Mouse (Mus musculus) CH12.LX (cell line): ENCODE measurements around the gene Il27ra. TPM values are rescaled to one million over a fixed set of nuclear protein-coding genes. Genes with fewer than 3 reads are reported as not detected.

Experiments
- DNase-seq: peaks from one replicate; pipeline ENCODE4 v3.0.0-alpha.2; 2013; ENCODE audit errors: extremely low read depth
- H3K27ac ChIP-seq: 2 replicates; pipeline ENCODE4 v1.5.1; 2012; ENCODE audit warnings: low read depth, mild to moderate bottlenecking, control low read depth, moderate library complexity; ENCODE audit not compliant: insufficient read depth
- H3K27me3 ChIP-seq: replicated peaks from 2 replicates; pipeline ENCODE3; 2012; ENCODE audit warnings: inconsistent platforms
- H3K36me3 ChIP-seq, 2 experiments: replicated peaks in 1 of 2; 2 replicates each; pipeline versions ENCODE3 to v1.6.1; 2012; ENCODE audit warnings: inconsistent platforms in 1 of 2, low read length in 1 of 2, mild to moderate bottlenecking in 1 of 2, mixed read lengths in 1 of 2, moderate library complexity in 1 of 2; ENCODE audit not compliant: control insufficient read depth in 1 of 2, insufficient read depth in 1 of 2
- H3K4me1 ChIP-seq, 2 experiments: 2 replicates each; pipeline ENCODE4 v1.6.1; 2012; ENCODE audit warnings: inconsistent platforms in 1 of 2, moderate library complexity in 1 of 2; ENCODE audit not compliant: insufficient read depth in 2 of 2, control insufficient read depth in 1 of 2
- H3K4me2 ChIP-seq: 2 replicates; pipeline ENCODE4 v1.6.1; 2012; ENCODE audit warnings: low read depth, mild to moderate bottlenecking, control low read depth; ENCODE audit not compliant: poor library complexity, insufficient read depth, severe bottlenecking
- H3K4me3 ChIP-seq, 3 experiments: fragments of 150-350 bp in 1 of 3; sonication (generic) in 1 of 3; replicated peaks in 1 of 3; 2 replicates each; pipeline versions ENCODE3 to v1.5.1; 2011 to 2012; ENCODE audit warnings: low read depth in 2 of 3, low read length in 2 of 3, mild to moderate bottlenecking in 2 of 3, moderate library complexity in 2 of 3, control low read depth in 1 of 3, improper control_type of control experiment in 1 of 3, inconsistent platforms in 1 of 3, mixed read lengths in 1 of 3; ENCODE audit not compliant: poor library complexity in 1 of 3
- H3K79me2 ChIP-seq: replicated peaks from 2 replicates; pipeline ENCODE4 v1.6.1; 2012; ENCODE audit warnings: mild to moderate bottlenecking, moderate library complexity; ENCODE audit not compliant: control insufficient read depth, poor library complexity, insufficient read depth, severe bottlenecking; ENCODE audit errors: extremely low read depth
- H3K9ac ChIP-seq: 2 replicates; pipeline ENCODE4 v1.6.1; 2012; ENCODE audit warnings: low read depth, mild to moderate bottlenecking, control low read depth, moderate library complexity; ENCODE audit not compliant: insufficient read depth
- H3K9me3 ChIP-seq: replicated peaks from 2 replicates; pipeline ENCODE3; 2012; ENCODE audit warnings: low read length, inconsistent platforms, mixed read lengths
- ELF1 ChIP-seq: IDR thresholded peaks from 2 replicates; pipeline ENCODE4 v1.6.1; 2014; ENCODE audit warnings: low read depth, mild to moderate bottlenecking, inconsistent platforms, low read length, improper control_type of control experiment
- GABPA ChIP-seq: IDR thresholded peaks from 2 replicates; pipeline ENCODE4 v1.6.1; 2012; ENCODE audit warnings: low read depth, low read length, improper control_type of control experiment, inconsistent platforms; ENCODE audit not compliant: insufficient replicate concordance
- HCFC1 ChIP-seq: IDR thresholded peaks from 2 replicates; pipeline ENCODE4 v1.6.1; 2012; ENCODE audit warnings: low read depth, mild to moderate bottlenecking, inconsistent platforms, low read length, improper control_type of control experiment
- IRF4 ChIP-seq: IDR thresholded peaks from 2 replicates; pipeline ENCODE4 v1.6.1; 2014; ENCODE audit warnings: low read depth, mild to moderate bottlenecking, inconsistent platforms, low read length, improper control_type of control experiment
- JUN ChIP-seq: IDR thresholded peaks from 2 replicates; pipeline ENCODE4 v1.6.1; 2011; ENCODE audit warnings: low read depth, mild to moderate bottlenecking, low read length, improper control_type of control experiment, moderate library complexity; ENCODE audit not compliant: insufficient read depth
- JUND ChIP-seq: conservative IDR thresholded peaks from 2 replicates; pipeline ENCODE4 v1.6.1; 2011; ENCODE audit warnings: low read depth, low read length, improper control_type of control experiment
- KAT2A ChIP-seq: IDR thresholded peaks from 2 replicates; pipeline ENCODE4 v1.6.1; 2012; ENCODE audit warnings: low read length, improper control_type of control experiment, inconsistent platforms; ENCODE audit not compliant: insufficient replicate concordance
- MAFK ChIP-seq: IDR thresholded peaks from 2 replicates; pipeline ENCODE4 v1.6.1; 2011; ENCODE audit warnings: low read length, improper control_type of control experiment; ENCODE audit not compliant: insufficient replicate concordance
- MAX ChIP-seq: IDR thresholded peaks from 2 replicates; pipeline ENCODE4 v1.6.1; 2011; ENCODE audit warnings: low read length, improper control_type of control experiment
- MEF2A ChIP-seq: IDR thresholded peaks from 2 replicates; pipeline ENCODE4 v1.6.1; 2014; ENCODE audit warnings: low read depth, mild to moderate bottlenecking, inconsistent platforms, low read length, improper control_type of control experiment, borderline replicate concordance
- MXI1 ChIP-seq: IDR thresholded peaks from 2 replicates; pipeline ENCODE4 v1.6.1; 2011; ENCODE audit warnings: mild to moderate bottlenecking, low read depth, low read length, improper control_type of control experiment
- NELFE ChIP-seq: IDR thresholded peaks from 2 replicates; pipeline ENCODE4 v1.6.1; 2011; ENCODE audit warnings: low read depth, low read length, improper control_type of control experiment
- NRF1 ChIP-seq: IDR thresholded peaks from 2 replicates; pipeline ENCODE4 v1.6.1; 2014; ENCODE audit warnings: low read depth, mild to moderate bottlenecking, inconsistent platforms, low read length, improper control_type of control experiment, moderate library complexity
- POLR2A ChIP-seq: IDR thresholded peaks from 2 replicates; pipeline ENCODE4 v1.6.1; 2011; ENCODE audit warnings: low read depth, mild to moderate bottlenecking, improper control_type of control experiment, low read length
- SMC3 ChIP-seq: IDR thresholded peaks from 2 replicates; pipeline ENCODE4 v1.6.1; 2011; ENCODE audit warnings: low read depth, low read length, improper control_type of control experiment
- TBP ChIP-seq: conservative IDR thresholded peaks from 2 replicates; pipeline ENCODE4 v1.6.1; 2011; ENCODE audit warnings: low read depth, low read length, improper control_type of control experiment
- UBTF ChIP-seq: IDR thresholded peaks from 2 replicates; pipeline ENCODE4 v1.6.1; 2012; ENCODE audit warnings: low read depth, mild to moderate bottlenecking, inconsistent platforms, low read length, improper control_type of control experiment, moderate library complexity
- ZKSCAN1 ChIP-seq: IDR thresholded peaks from 2 replicates; pipeline ENCODE4 v1.6.1; 2012; ENCODE audit warnings: low read depth, inconsistent platforms, low read length, improper control_type of control experiment, borderline replicate concordance
- dilution Hi-C: fragments of 300-500 bp; cut with MboI; formaldehyde crosslinking; loops from 2 replicates; pipeline ENCODE4 v1.14.3; 2020; ENCODE audit warnings: low sequenced_read_pairs; ENCODE audit not compliant: extremely low pct_unique_long_range_greater_than_20kb, extremely low pct_ligation_motif_present
- in situ Hi-C: fragments of 300-500 bp; cut with MboI; formaldehyde crosslinking; loops from 3 replicates; pipeline ENCODE4 v1.14.3; 2019; ENCODE audit warnings: low sequenced_read_pairs, low pct_ligation_motif_present, low pct_unique_long_range_greater_than_20kb, mixed read lengths
- polyA plus RNA-seq: library from polyadenylated mRNA; unstranded; fragments of >175 nt; gene quantifications from 2 replicates; pipeline ENCODE4 v1.2.1, GENCODE M21; 2012; ENCODE audit warnings: low read depth; ENCODE audit not compliant: insufficient read length
- total RNA-seq, 2 experiments: library from RNA; depleted of rRNA; stranded (reverse); fragments of 300-350 nt in 1 of 2; fragments of >200 nt in 1 of 2; gene quantifications; 2 replicates each; pipeline ENCODE4 v1.2.3; 2012 to 2014

Gene Il27ra
- total and polyA plus RNA-seq, 3 experiments, result 1.4 to 2.4 (median 2.3) TPM

DNA sequence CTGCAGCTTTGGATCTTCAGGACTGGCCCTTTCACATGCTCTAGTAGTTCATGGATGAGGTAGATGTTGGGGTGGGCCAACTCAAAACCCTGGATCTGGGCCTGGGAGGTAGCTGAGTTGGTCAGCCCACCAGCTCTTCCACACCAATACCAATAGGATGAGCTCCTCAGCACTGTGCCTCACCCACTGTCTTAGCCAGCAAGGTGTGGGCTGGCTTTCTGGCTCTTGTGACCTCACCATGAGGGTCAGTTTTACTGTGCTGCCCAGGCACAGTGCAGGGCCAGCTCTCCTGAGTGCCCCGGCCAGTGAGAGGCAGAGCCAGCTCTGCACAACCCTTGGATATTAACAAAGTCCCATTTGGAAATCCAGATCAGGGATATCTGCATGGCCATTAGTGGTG, 15.4 kb upstream of the Il27ra start:
- no peak for DNase-seq
- H3K36me3 ChIP-seq, result no peaks in the 10 kb centered on the region
- H3K4me3 ChIP-seq, result no peak overlapping the region
- dilution Hi-C loops, result no loop called here
- peaks cover 4% of the 10 kb centered on the region for H3K9me3 ChIP-seq
- no peaks in the 10 kb centered on the region for H3K79me2 ChIP-seq
- H3K27me3 ChIP-seq, result peaks cover 2% of the 10 kb centered on the region
- H3K9ac ChIP-seq, result no peak overlapping the region
- in situ Hi-C loops, result loop anchor here (10.0 kb wide), 1 partner anchor 47 kb away; the partner anchor contains the start of gene Dcaf15
- H3K27ac ChIP-seq, result no peak overlapping the region
- TF ChIP-seq NELFE, result no peak
- TF ChIP-seq HCFC1, result no peak
- TF ChIP-seq KAT2A, result no peak
- no peak for TF ChIP-seq POLR2A
- H3K4me1 ChIP-seq, result no peaks in the 10 kb centered on the region
- H3K4me2 ChIP-seq, result no peak overlapping the region

DNA sequence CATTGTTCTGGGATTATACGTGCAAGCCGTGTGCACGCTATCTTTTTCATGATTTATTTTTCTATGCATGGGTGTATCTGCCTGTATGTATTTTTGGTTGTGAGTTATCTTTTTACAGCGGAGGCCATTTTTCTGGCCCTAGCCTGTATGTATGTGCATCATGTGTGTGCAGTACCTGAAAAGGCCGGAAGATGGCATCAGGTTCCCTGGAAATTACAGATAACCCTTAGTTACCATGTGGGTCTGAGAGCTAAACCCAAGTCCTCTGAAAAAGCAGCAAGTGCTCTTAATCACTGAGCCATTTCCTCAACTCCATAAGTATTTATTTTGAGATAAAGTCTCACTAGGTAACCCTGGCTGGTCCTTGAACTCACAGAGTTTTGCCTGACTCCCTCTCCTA, 10.8 kb upstream of the Il27ra start:
- no peak overlapping the region for H3K9ac ChIP-seq
- no peak for DNase-seq
- in situ Hi-C loops, result loop anchor here (10.0 kb wide), 1 partner anchor 52 kb away; the partner anchor contains the start of gene Dcaf15
- no peak overlapping the region for H3K27ac ChIP-seq
- peaks cover 4% of the 10 kb centered on the region for H3K9me3 ChIP-seq
- H3K4me1 ChIP-seq, result no peaks in the 10 kb centered on the region
- TF ChIP-seq ELF1, result no peak
- no peak for TF ChIP-seq JUND
- no peak for TF ChIP-seq MAX
- TF ChIP-seq TBP, result no peak
- TF ChIP-seq SMC3, result no peak
- no peak for TF ChIP-seq HCFC1
- TF ChIP-seq UBTF, result no peak
- TF ChIP-seq MEF2A, result no peak
- TF ChIP-seq MXI1, result no peak
- no peak for TF ChIP-seq NRF1
- TF ChIP-seq GABPA, result no peak
- no peak for TF ChIP-seq JUN
- no peak for TF ChIP-seq IRF4
- TF ChIP-seq MAFK, result no peak
- no peak for TF ChIP-seq KAT2A
- TF ChIP-seq ZKSCAN1, result no peak
- no peak overlapping the region for H3K4me2 ChIP-seq
- dilution Hi-C loops, result no loop called here
- no peaks in the 10 kb centered on the region for H3K79me2 ChIP-seq
- no peaks in the 10 kb centered on the region for H3K36me3 ChIP-seq
- H3K4me3 ChIP-seq, result no peak overlapping the region
- peaks cover 11% of the 10 kb centered on the region for H3K27me3 ChIP-seq
